Comparison of ENCODE assay signal across 8 mouse cellular contexts in the genomic region with DNA sequence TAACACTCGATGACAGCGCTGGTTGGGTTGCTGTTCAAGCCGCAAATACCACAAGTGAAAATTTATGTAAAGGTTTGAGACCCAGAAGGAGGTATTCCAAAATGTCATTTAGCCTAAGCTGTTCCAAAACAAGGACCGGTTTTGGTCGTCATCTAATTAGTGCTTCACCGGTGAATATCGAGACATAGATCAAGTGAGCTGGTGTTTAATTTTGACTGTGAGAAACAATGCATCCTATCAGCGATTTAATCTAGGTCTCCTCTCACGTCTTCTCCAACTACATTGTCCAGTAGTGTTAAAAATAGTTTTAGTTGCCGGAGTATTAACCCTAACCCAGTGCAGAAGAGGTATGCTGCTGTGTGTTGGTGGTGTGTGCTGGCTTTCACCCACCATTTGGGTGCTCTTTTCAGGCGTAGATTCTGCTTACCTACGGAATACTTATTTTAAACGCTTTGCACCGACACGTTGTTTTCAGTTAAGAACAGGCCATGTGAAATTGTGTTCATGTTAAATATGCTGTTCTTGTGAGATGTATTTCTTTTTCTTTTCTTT. TPM values are rescaled to one million over a fixed set of nuclear protein-coding genes. Genes with fewer than 3 reads are reported as not detected.
DNase-seq lines count a peak whose midpoint lies in the region; ATAC-seq and TF ChIP-seq lines count a peak whose summit lies in the region.

No protein-coding gene starts in this region.

- TF ChIP-seq CTCF in hindbrain, postnatal 0 days (IDR thresholded peaks at IDR 0.05; ENCODE audit: low read depth) = no peak

- H3K4me2 ChIP-seq in hindbrain, postnatal 0 days (ENCODE audit: low read depth, low read length) = peak overlapping the region; percentile 77

- no peak for ATAC-seq in hindbrain, postnatal 0 days

- DNase-seq in left cerebral cortex, postnatal 25 days (ENCODE audit: low spot score in 2 of 2) = peak; percentile 21 to 22
- DNase-seq in left cerebral cortex, adult 11 months (ENCODE audit: low spot score) = no peak
- DNase-seq in c-Kit-positive CD71-positive TER-119-negative erythroid progenitor cells, embryonic 14.5 days (ENCODE audit: low read depth) = peak; percentile 3
- DNase-seq in hindbrain, postnatal 0 days (ENCODE audit: low spot score) = no peak
- peak; percentile 48 for DNase-seq in naive thymus-derived CD4-positive, alpha-beta T cell, adult 2 months (ENCODE audit: low read depth)
- no peak for DNase-seq in cerebellum, adult 9-10 months
- DNase-seq in spleen, adult 18-20 months = no peak
- no peak for DNase-seq in layer of hippocampus, adult 18-20 months (ENCODE audit: low spot score in 2 of 2)

- H3K4me1 ChIP-seq in hindbrain, postnatal 0 days (ENCODE audit: insufficient read depth, low read length) = no peaks in the 10 kb centered on the region

- no peaks in the 10 kb centered on the region for H3K36me3 ChIP-seq in hindbrain, postnatal 0 days (ENCODE audit: insufficient read depth, low read length)

- peak overlapping the region; percentile 81 for H3K9ac ChIP-seq in hindbrain, postnatal 0 days (replicated peaks; ENCODE audit: low read length)

- intact Hi-C loops in left cerebral cortex, postnatal 25 days (cut with DNase I) = loop anchor here (5.0 kb wide), 1 partner anchor 52 kb away; no protein-coding TSS in a partner anchor

- H3K4me3 ChIP-seq in hindbrain, postnatal 0 days (ENCODE audit: low read length) = peak overlapping the region; percentile 90

- under 1% methylated on average over 15 of the region's 15 CpGs for WGBS in hindbrain, postnatal 0 days

- no peaks in the 10 kb centered on the region for H3K27me3 ChIP-seq in hindbrain, postnatal 0 days (ENCODE audit: insufficient read depth, low read length)

- no peaks in the 10 kb centered on the region for H3K9me3 ChIP-seq in hindbrain, postnatal 0 days (ENCODE audit: low read length)

- H3K27ac ChIP-seq in hindbrain, postnatal 0 days = peak overlapping the region; percentile 98

RNA-seq across cellular contexts. Expression of gene Acvr2a, which starts 1.2 kb away (rescaled TPM):
- total RNA-seq in left cerebral cortex, postnatal 25 days (2021) = 10 to 100 TPM; 48.3 to 52.5 TPM
- 50.3 and 54.8 TPM in 2 replicates for total RNA-seq in hindbrain, postnatal 0 days (2014; rRNA removed)
- polyA plus RNA-seq in hindbrain, postnatal 0 days (2015; fragmentation: Nextera tagmentation; extraction: Ambion mirVana) = 23.7 and 24.0 TPM in 2 replicates
- total RNA-seq in layer of hippocampus, adult 18-20 months (2021) = 10 to 100 TPM; 36.3 to 39.3 TPM

Comparison
In these comparisons a context has a peak if more than half of its experiments do, and no peak if none do; other contexts are left out.
1. DNase-seq: peak in left cerebral cortex, postnatal 25 days (2 of 2), c-Kit-positive CD71-positive TER-119-negative erythroid progenitor cells, embryonic 14.5 days (single experiment) and naive thymus-derived CD4-positive, alpha-beta T cell, adult 2 months (single experiment); none in left cerebral cortex, adult 11 months (single experiment), hindbrain, postnatal 0 days (single experiment), cerebellum, adult 9-10 months (single experiment), spleen, adult 18-20 months (0 of 2) and layer of hippocampus, adult 18-20 months (0 of 2).